Mouse (Mus musculus) CD4-positive, CD25-positive, alpha-beta regulatory T cell, adult 2 months (primary cell): ENCODE data around the gene Nrd1.
A peak's percentile ranks its signal among the peaks of the same experiment; 100 is the strongest.

Experiments
- DNase-seq: peaks from one replicate; pipeline ENCODE4 v3.0.0-alpha.2; 2012; ENCODE audit warnings: low read depth, low spot score

Gene Nrd1

DNA sequence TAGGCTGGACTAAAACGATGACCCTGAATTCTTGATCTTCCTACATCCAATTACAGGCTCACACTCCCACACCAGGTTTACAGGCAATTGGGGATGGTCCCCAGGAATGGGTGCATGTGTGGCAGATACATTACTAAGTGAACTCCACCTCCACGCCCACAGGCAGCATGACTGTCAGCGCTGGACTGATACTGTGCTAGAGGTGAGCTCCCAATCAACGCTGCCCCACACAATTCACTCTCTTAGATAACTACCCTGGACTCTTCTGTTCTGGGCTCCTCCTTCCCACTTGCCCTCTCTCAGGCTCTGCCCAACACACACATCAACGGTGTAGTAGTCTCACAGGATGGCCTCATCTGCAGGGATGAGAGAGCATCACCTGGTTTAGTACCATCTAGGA, 91.9 kb downstream of the Nrd1 start:
- DNase-seq, result no peak

DNA sequence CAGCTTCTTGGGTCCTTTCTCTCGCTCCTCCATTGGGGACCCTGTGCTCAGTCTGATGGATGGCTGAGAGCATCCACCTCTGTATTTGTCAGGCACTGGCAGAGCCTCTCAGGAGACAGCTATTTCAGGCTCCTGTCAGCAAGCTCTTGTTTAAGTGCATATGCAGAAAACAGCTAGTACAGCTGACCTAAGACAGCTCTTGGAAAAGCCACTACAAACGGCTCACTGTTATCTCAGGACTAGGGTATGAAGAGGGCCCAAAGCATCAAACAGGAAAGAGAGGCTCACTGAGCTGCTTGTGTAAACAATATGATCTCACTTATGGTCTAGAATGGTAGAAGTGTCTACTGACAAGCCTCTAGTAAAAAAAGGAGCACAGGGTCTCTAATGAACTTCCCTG, 93.8 kb downstream of the Nrd1 start:
- DNase-seq, result no peak

DNA sequence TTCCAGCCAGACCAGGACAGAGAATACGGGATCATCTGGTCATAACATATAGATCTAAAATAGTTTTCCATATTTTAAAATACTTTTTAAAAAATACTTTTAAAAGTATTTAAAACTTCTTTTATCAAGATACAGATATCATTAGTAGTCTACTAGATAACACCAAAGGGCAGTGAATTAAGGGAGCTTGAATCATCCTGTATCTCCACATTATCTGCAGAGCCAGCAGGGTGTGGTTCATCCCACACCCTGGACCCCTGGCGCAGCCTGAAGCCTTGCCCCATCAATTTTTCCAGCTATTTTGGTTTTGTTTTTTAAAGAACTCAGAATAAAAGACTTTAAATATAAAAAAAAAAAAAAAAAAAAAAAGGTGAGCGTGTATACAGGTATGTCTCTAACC, 98.4 kb downstream of the Nrd1 start:
- DNase-seq, result no peak

DNA sequence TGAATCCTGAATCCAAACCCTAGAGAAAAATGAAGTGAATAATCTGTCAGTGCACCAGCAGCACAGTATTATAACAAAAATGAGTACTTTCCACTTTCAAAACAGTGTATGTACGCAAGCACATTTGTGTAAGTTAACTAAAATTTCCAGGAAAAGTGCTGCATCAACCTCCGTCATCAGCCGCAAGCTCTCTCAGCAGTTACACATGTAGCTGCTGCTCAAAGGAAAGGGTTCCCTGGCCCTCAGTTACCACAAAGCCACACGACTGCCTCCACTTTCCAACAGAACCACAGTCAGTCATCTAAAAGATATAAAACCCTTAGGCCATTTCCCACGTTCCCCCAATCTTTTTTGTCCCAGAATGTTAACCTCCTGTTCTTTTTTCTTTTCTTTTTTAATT, 102.1 kb downstream of the Nrd1 start:
- DNase-seq, result peak; percentile 66

DNA sequence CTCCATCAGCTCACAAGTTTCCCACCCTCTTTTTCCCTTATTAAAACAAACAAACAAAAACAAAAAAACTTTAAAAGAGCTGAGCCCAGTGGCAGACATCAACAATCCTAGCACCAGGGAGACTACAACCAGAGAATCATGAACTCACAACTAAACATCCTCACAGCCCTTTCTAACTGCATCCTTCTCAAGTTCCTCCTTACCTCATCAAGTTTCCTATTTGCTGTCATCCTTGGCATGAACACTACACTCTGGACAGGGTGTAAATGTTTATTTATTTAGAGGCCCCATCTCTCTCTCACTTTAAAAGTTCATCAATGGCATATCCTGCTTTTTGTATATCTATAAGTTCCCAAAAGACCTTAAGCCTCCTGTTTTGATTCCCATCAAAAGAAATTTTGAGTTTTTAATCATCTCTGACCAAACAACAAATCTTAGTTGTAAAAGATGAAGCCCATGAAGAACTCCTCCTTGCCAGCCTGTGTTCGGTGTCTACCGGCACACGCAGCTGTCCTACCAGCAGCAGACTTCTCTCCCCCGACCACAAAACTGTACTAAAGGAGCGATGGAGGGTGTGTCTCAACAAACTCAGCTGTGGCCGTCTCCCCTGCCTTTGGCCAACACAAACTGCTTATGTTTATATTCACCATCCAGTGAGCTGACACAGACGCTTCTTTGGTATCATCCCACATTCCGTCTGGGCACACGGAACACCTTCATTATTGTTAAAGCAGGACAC, 102.9 kb downstream of the Nrd1 start:
- DNase-seq, result no peak

DNA sequence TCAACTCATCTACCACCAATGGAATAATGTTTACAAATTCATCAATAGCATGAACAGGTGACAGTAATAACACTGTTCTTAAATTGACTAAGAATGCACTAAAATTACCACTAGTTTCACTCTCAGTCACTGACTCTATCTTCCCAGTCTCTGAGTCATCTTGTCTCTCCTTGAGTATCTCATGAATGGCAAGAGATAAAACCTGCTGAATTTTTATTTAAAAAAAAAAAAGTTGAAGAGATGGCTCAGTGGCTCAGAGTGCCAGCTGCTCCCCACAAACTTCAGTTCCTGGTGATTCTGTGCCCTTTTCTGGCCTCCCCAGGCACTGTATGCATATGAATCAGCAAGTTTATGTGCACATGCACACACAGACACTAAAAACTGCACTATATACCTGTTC, 104.8 kb downstream of the Nrd1 start:
- DNase-seq, result peak; percentile 43

DNA sequence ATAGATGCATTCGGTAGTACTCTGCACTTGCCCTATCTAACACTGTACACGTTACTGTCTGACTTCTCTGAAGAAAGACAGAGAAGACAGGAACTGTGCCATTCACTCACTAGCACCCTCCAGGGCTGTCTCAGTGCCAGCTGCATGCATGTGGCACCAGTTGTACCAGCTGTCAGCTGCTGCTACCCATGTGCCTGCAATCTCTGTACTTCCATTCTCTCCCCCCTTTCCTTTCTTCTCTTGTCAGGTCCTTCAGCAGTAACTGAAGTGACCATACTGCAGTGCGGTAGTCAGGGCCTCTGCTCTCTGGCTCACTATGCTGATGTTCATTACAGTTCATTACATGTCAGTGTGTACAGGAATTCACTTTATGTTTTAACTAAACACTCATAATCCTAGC, 105.6 kb downstream of the Nrd1 start:
- no peak for DNase-seq

DNA sequence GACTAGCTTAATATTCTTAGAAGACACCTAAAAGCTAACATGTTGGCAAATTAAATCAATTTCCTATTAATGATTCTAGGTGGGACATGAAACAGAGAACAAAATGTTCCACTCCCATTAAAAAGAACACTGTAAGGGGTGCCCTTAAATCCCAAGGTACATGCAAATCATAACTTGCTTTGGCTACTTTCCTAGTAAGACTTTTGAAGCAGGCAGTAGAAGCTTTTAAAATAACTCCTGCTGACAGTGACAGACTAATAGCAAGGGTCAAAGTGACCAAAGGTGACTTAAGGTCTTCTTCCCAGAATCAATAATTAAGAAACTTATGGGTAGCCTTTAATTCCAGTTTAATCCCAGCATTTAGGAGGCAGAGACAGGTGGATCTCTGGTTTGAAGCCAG, 106.1 kb downstream of the Nrd1 start:
- DNase-seq, result no peak

DNA sequence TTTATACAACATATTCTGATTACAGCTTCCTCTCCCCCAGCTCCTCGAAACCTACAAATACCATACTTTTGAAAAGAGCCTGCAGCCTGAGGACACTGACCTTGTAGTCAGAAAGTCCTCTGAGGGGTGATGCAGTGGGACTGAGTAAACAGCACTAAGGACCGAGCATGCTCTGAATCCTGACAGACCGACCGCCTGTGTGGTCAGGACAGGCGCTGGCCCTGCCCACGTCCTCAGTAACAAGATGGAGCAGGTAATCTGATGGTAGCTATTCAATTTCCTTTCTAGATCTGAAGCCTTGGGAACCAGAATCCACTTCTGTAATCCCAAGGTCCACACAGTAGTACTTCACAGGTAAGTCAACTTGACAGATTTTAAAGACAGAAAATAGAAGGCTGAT, 108.6 kb downstream of the Nrd1 start:
- no peak for DNase-seq

DNA sequence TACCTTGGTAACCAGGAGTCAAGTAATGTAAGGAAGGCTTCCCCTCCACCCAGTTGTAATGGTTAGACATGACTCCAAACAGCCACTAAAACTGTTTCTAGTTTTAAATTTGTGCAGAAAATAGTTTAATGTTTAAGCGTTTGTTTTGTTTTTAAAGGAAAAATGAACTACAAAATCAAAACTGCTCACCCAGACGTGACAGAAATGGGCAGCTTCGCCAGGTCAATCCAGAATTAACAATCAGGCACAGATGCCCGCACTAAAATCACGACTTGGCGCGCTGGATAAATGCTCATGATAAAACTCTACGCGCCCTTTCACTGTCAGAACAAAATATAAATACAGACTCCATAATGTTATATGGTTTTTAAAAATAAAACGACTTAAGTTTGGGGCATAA, 109.2 kb downstream of the Nrd1 start:
- DNase-seq, result no peak

DNA sequence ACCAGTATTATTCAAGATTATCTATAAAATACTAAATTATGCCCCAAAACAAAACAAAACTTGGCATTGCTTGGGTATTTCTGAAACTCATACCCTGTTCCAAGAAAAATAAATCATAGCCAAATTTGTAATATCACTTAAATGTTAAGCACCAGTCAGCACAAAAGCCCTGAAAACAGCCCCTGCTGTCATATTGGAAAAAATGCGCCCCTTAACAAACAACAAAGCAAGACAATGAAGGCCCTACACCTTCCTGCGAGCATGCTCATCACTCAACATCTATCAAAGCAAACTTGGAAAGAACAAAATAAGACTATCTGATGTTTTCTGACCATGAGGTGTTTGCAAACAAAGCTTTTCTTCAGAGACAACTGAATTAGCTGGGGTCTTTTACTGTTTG, 110.5 kb downstream of the Nrd1 start:
- no peak for DNase-seq
